Mouse (Mus musculus) midbrain, embryonic 11.5 days (tissue): Measurements from ENCODE around the gene N4bp3. TPM values are rescaled to one million over a fixed set of nuclear protein-coding genes. Genes with fewer than 3 reads are reported as not detected.
"Not testable (repeated sequence)": the region's sequence is repeated elsewhere in the genome, so short reads cannot be mapped to it uniquely, and the experiment has no call there.

Source experiments
- ATAC-seq: fragments of 200-750 bp; cut with Nextera tagmentation; 2 replicates; pipeline ENCODE4 v1.8.0; 2017; ENCODE audit warnings: moderate TSS enrichment, moderate library complexity; ENCODE audit not compliant: low FRiP score
- DNase-seq: peaks from one replicate; pipeline ENCODE4 v3.0.0; 2015; ENCODE audit warnings: low spot score; ENCODE audit errors: missing footprints
- H3K27ac ChIP-seq: fragments of 300-500 bp; sonication (generic); 2 replicates; pipeline ENCODE4 v1.5.1; 2014; ENCODE audit warnings: low read depth, low read length
- H3K27me3 ChIP-seq: fragments of 300-500 bp; sonication (generic); 2 replicates; pipeline ENCODE4 v1.6.1; 2014; ENCODE audit warnings: mild to moderate bottlenecking, low read length, moderate library complexity, mixed read lengths; ENCODE audit not compliant: control insufficient read depth, insufficient read depth
- H3K36me3 ChIP-seq: fragments of 300-500 bp; sonication (generic); 2 replicates; pipeline ENCODE4 v1.6.1; 2014; ENCODE audit warnings: mild to moderate bottlenecking, low read length, moderate library complexity, mixed read lengths; ENCODE audit not compliant: control insufficient read depth, insufficient read depth
- H3K4me1 ChIP-seq: fragments of 300-500 bp; sonication (generic); 2 replicates; pipeline ENCODE4 v1.6.1; 2014; ENCODE audit warnings: low read length; ENCODE audit not compliant: control insufficient read depth, insufficient read depth
- H3K4me2 ChIP-seq: fragments of 300-500 bp; sonication (generic); 2 replicates; pipeline ENCODE4 v1.6.1; 2014; ENCODE audit warnings: mild to moderate bottlenecking, moderate library complexity
- H3K4me3 ChIP-seq: fragments of 300-500 bp; sonication (generic); 2 replicates; pipeline ENCODE4 v1.5.1; 2014; ENCODE audit warnings: low read depth, low read length
- H3K9ac ChIP-seq: fragments of 300-500 bp; sonication (generic); 2 replicates; pipeline ENCODE4 v1.6.1; 2014; ENCODE audit warnings: low read length
- H3K9me3 ChIP-seq: fragments of 300-500 bp; sonication (generic); 2 replicates; pipeline ENCODE4 v1.6.1; 2016; ENCODE audit warnings: low read length; ENCODE audit not compliant: control insufficient read depth
- WGBS: fragments of 180-500 bp; shearing (Covaris S2); extraction: QIAGEN DNeasy Blood & Tissue Kit; methylation state at CpG from one replicate; pipeline ENCODE4 v1.1.7; 2014; 5-methylcytosine and 5-hydroxymethylcytosine counted together
- polyA plus RNA-seq: library from polyadenylated mRNA; unstranded; fragments of >200 nt; fragmentation: Nextera tagmentation; extraction: Ambion mirVana; gene quantifications from 2 replicates; pipeline ENCODE4 v1.2.1, GENCODE M21; 2014

Gene N4bp3
- polyA plus RNA-seq, 1 experiment from 2014 or later, result 9.2 TPM

- Histone ChIP-seq H3K27me3 (no peaks in the 10 kb centered on the region), H3K4me1 (peaks cover 13% of the 10 kb centered on the region), H3K9me3 (no peaks in the 10 kb centered on the region), H3K9ac (peak overlapping the region; percentile 63), H3K4me3 (peak overlapping the region; percentile 14; the same call in 1 of the 2 replicates), H3K4me2 (peak overlapping the region; percentile 41), H3K36me3 (no peaks in the 10 kb centered on the region), H3K27ac (no peak overlapping the region)
- DNase-seq (peak; percentile 92), ATAC-seq (no peak; the same call in 1 of the 2 replicates)
- WGBS, result 3% methylated on average over 14 of the region's 14 CpGs
These were observed 35.0 kb downstream of the N4bp3 start for GRCm38 (mm10) chr11:51615601-51616000.

- no peaks in the 10 kb centered on the region for H3K36me3 ChIP-seq
- DNase-seq (no peak), ATAC-seq (no peak)
- peaks cover 9% of the 10 kb centered on the region for H3K4me1 ChIP-seq
- no peak overlapping the region for H3K27ac ChIP-seq
- peak overlapping the region; percentile 14; the same call in 1 of the 2 replicates for H3K4me3 ChIP-seq
- peak overlapping the region; percentile 41 for H3K4me2 ChIP-seq
- peak overlapping the region; percentile 63 for H3K9ac ChIP-seq
- no peaks in the 10 kb centered on the region for H3K9me3 ChIP-seq
- no peaks in the 10 kb centered on the region for H3K27me3 ChIP-seq
- 54% methylated on average over 7 of the region's 7 CpGs for WGBS
These were observed 35.5 kb downstream of the N4bp3 start for GRCm38 (mm10) chr11:51615129-51615528.

- H3K4me3 ChIP-seq, result no peak overlapping the region
- no peaks in the 10 kb centered on the region for H3K9me3 ChIP-seq
- no peak overlapping the region for H3K27ac ChIP-seq
- H3K4me1 ChIP-seq, result peaks cover 8% of the 10 kb centered on the region
- H3K4me2 ChIP-seq, result no peak overlapping the region
- H3K27me3 ChIP-seq, result no peaks in the 10 kb centered on the region
- WGBS, result 82% methylated on average over 8 of the region's 8 CpGs
- H3K36me3 ChIP-seq, result no peaks in the 10 kb centered on the region
- no peak overlapping the region for H3K9ac ChIP-seq
- ATAC-seq (no peak), DNase-seq (no peak)
These were observed 36.4 kb downstream of the N4bp3 start for GRCm38 (mm10) chr11:51614256-51614655.

- H3K4me2 ChIP-seq, H3K36me3 ChIP-seq, ATAC-seq, H3K9me3 ChIP-seq, H3K27ac ChIP-seq, H3K4me3 ChIP-seq, DNase-seq, H3K4me1 ChIP-seq, H3K9ac ChIP-seq, H3K27me3 ChIP-seq: not testable (repeated sequence)
- WGBS, result 89% methylated on average over 5 of the region's 5 CpGs
These were observed 40.7 kb downstream of the N4bp3 start for GRCm38 (mm10) chr11:51609940-51610339.

- Histone ChIP-seq H3K36me3 (peaks cover 6% of the 10 kb centered on the region), H3K4me2 (no peak overlapping the region), H3K9ac (no peak overlapping the region), H3K27me3 (no peaks in the 10 kb centered on the region), H3K4me1 (peaks cover 13% of the 10 kb centered on the region), H3K27ac (no peak overlapping the region), H3K9me3 (no peaks in the 10 kb centered on the region), H3K4me3 (no peak overlapping the region)
- DNase-seq (no peak), ATAC-seq (no peak)
- 83% methylated on average over 3 of the region's 3 CpGs for WGBS
These were observed 41.3 kb downstream of the N4bp3 start for GRCm38 (mm10) chr11:51609266-51609909.

- H3K4me3 ChIP-seq, result peak overlapping the region; percentile 100
- DNase-seq, result no peak
- no peaks in the 10 kb centered on the region for H3K27me3 ChIP-seq
- H3K9ac ChIP-seq, result peak overlapping the region; percentile 100
- peaks cover 24% of the 10 kb centered on the region for H3K36me3 ChIP-seq
- H3K4me2 ChIP-seq, result peak overlapping the region; percentile 54
- 10% methylated on average over 15 of the region's 15 CpGs for WGBS
- peak; percentile 75 for ATAC-seq
- peak overlapping the region; percentile 80 for H3K27ac ChIP-seq
- H3K4me1 ChIP-seq, result peaks cover 21% of the 10 kb centered on the region
- H3K9me3 ChIP-seq, result no peaks in the 10 kb centered on the region
These were observed 43.4 kb downstream of the N4bp3 start for GRCm38 (mm10) chr11:51607096-51607738.

GRCm38 (mm10) chr11:51606447-51607095, 44.1 kb downstream of the N4bp3 start, which contains the start of gene Hnrnpab:
TSS of gene Hnrnpab (minus strand) at chr11:51606847.
- under 1% methylated on average over 91 of the region's 91 CpGs for WGBS

GRCm38 (mm10) chr11:51605602-51606446, 44.8 kb downstream of the N4bp3 start:
- peak overlapping the region; percentile 93 for H3K27ac ChIP-seq
- H3K4me2 ChIP-seq, result peak overlapping the region; percentile 94
- WGBS, result under 1% methylated on average over 79 of the region's 81 CpGs
- H3K4me3 ChIP-seq, result peak overlapping the region; percentile 100
- peaks cover 37% of the 10 kb centered on the region for H3K36me3 ChIP-seq
- peaks cover 27% of the 10 kb centered on the region for H3K4me1 ChIP-seq
- H3K27me3 ChIP-seq, result no peaks in the 10 kb centered on the region
- H3K9ac ChIP-seq, result peak overlapping the region; percentile 100
- ATAC-seq (peak; percentile 51), DNase-seq (peak; percentile 97)
- H3K9me3 ChIP-seq, result no peaks in the 10 kb centered on the region

More at GRCm38 (mm10) chr11:51606447-51607095, 44.1 kb downstream of the N4bp3 start, which contains the start of gene Hnrnpab:
- Histone ChIP-seq H3K27ac (peak within 1 kb of the TSS; percentile 93), H3K4me1 (peaks cover 25% of the 10 kb centered on the region), H3K4me2 (peak within 1 kb of the TSS; percentile 94), H3K4me3 (peak within 1 kb of the TSS; percentile 100), H3K9ac (peak within 1 kb of the TSS; percentile 100), H3K36me3 (peaks cover 31% of the 10 kb centered on the region), H3K27me3 (no peaks in the 10 kb centered on the region), H3K9me3 (no peaks in the 10 kb centered on the region)
- peak; percentile 100 for DNase-seq
- ATAC-seq, result peak; percentile 95
